Mouse (Mus musculus) erythroblast, embryonic 14.5 days (primary cell): Measurements from ENCODE around the gene 1190005I06Rik.

Experiments
- GATA1 ChIP-seq: IDR thresholded peaks from 2 replicates; pipeline ENCODE4 v1.6.1; 2012; ENCODE audit warnings: low read length, inconsistent platforms, mixed read lengths
- TAL1 ChIP-seq: IDR thresholded peaks from 3 replicates; pipeline ENCODE4 v1.6.1; 2012; ENCODE audit warnings: low read length, inconsistent platforms, mixed read lengths

GRCm38 (mm10) chr8:120568164-120568798, 79.2 kb downstream of the 1190005I06Rik start:
- TF ChIP-seq GATA1 (no peak), TAL1 (no peak)
